Mouse (Mus musculus): ENCODE data around the gene Oxnad1.
"Not testable (repeated sequence)": the region's sequence is repeated elsewhere in the genome, so short reads cannot be mapped to it uniquely, and the experiment has no call there.

The Oxnad1 gene

DNA sequence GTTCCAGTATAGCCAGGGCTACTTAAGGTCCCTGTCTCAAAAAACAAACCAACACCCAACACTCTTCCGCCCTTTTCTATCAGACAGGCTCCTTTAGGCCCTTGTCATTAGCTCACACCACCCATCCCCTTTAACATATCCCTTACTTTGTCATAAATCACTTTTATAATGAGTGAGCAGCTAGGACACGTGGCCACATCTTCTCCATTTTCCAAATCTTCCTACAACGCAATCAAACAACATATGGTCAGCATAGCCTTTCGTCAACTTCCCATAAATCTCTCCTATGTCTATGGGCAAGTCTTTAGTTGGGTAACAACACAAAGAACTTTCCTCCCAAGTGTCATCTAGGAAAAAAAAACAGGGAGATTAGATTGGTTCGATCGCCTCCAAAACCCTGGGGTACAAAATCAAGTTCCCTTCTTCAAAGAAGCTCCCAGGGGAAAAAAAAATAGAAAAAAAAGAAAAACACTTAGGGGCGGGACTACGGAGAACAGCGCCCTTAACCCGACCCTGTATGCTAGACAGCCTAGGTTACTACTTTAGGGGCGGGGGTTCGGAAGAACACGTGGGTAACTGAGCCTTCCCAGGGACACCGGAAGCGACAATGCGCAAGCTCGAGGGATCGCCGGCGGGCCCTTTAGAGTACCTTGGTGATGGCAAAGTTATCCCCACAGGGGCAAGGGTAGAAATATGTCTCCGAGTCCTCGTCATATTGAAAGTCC lies at the start of gene Oxnad1:
Gene Oxnad1 (plus strand): TSS at position 614 of the 725 bp plus-strand sequence.
- no peak for DNase-seq

DNA sequence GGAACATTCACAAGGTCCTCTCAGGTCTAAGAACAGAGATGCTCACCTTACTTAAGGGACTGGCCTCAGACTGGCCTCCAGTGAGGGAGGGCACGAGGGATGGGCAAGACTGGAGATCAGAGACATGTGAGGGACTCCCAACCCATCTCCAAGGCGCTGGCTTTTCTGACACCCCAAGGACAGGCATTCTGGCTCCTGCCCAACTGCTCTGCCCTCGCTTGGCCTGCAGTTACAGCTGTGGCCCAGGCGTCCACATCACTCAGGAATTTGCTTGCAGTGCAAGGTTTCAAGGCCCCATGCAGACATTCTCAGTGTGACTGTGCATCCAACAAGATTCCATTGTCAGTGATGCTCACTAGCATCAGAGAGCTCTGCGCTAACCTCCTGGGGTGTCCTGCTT lies 48.7 kb upstream of the Oxnad1 start:
- DNase-seq = no peak

GRCm38 (mm10) chr14:32037661-32038252 lies 47.4 kb upstream of the Oxnad1 start:
- DNase-seq = no peak

GRCm38 (mm10) chr14:32042108-32042507 lies 43.1 kb upstream of the Oxnad1 start:
- no peak for DNase-seq

- no peak for DNase-seq
Measured at GRCm38 (mm10) chr14:32046357-32046756, 38.8 kb upstream of the Oxnad1 start.

DNA sequence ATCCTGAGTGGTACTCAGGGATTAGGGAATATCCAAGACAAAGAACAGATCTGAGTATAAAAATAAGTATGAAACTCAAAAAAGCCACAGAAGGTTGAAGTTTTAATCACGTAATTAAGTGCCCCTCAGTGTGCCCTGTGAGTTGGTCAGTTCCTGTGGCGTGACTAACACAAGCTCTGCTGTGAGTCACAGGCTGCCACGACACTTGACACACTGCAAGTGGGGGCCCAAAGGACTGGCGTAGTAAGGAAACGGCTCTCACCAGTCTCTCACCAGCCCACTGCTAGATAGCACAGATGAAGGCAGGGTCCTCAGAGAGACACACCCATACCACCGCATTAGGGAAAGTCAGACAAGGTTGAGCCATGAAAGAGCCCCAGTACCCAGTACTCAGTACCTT lies 35.0 kb upstream of the Oxnad1 start:
- no peak for DNase-seq

- no peak for DNase-seq
Measured at GRCm38 (mm10) chr14:32053895-32054294, 31.3 kb upstream of the Oxnad1 start.

DNA sequence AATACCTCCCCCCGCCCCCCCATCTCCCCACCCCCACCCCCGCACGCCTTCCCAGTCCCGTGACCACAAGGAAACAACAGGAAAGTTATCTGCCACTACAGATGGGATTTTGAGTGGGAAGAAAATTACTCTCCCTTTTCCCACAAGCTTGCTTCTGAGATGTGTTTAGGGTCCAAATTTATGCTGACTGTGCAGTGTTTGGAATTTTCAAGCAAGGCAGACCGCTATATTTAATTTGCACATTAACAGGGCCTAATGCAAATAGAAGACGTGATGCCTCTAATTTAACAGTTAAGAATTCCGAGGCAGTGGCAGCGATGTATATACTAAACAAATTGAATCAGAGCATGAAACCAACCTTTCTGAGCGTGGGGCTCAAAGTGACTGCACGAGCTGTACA lies 30.4 kb upstream of the Oxnad1 start:
- DNase-seq = no peak

DNA sequence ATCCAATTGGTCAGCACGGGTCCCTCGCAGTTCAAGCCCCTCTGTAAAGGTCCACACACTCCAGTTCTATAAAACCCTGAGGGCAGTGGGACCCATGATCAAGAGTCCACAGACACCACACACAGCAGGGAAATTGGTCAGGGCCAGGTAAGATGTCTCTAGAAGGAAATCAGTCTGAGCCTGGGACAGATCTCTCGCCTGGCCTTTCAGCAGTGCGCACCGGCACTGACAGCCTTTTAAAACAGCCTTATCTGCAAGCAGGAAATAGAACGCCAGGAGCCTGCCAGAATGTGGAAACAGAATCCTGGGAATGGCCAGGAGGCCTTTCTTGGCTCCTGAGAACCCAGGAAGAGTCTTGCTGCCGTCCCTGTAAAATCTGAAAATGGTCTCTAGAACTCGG lies 29.4 kb upstream of the Oxnad1 start:
- DNase-seq = no peak

GRCm38 (mm10) chr14:32056675-32057074 lies 28.5 kb upstream of the Oxnad1 start:
- DNase-seq = no peak

DNA sequence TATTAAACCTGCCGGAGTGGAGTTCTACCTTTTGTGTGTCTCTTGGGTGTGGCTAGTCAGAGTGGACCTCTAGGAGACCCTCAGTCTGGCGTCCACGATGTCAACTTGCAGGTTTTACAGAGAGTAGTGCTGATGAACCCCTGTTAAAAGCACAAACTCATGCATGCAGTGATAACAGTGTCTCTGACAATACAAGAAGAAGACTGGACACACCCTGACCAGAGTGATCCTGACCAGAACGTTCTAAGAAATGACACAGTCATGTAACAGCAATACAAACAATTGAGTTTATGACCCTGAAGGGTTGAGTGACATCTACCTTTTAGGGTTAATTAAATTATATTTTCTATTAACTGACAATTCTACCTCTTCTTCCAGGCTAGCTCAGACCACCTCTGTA lies 27.5 kb upstream of the Oxnad1 start:
- no peak for DNase-seq

DNA sequence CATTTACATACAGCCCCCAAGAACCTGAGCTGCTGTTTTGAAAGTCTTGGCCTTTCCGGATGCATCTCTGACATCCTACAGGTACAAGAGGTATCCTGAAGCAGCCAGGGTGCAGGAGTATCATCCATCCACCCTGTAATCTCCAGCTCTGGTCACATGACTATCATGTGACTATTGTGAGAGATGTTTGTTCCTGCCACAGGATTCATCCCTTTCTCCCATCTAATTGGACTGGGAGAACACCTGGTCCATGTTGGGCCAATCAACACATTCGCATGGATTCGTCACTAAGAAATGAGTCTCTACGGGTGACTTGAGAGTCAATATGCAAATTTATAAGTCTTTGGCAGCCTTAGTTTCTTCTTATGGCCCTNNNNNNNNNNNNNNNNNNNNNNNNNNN lies 23.8 kb upstream of the Oxnad1 start:
- no peak for DNase-seq

DNA sequence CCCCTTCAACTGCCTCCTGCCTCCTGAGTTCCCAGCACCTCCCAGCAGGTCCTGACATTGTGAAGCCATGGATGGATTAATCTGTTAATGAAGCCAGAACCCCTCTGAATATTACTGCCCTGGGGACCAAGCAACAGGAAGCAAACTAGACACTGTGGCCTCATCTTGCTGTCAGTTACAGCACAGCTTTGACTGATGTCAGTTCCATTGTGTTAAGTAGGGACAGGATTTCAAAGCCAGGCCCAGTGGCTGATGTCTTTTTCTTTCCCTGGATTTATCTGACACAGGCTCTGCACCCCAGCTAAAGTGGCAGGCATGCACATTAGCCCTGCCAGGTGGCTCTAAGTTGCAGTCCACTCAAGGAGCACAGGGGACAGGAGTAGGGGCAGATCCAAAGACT lies 12.4 kb upstream of the Oxnad1 start:
- no peak for DNase-seq

DNA sequence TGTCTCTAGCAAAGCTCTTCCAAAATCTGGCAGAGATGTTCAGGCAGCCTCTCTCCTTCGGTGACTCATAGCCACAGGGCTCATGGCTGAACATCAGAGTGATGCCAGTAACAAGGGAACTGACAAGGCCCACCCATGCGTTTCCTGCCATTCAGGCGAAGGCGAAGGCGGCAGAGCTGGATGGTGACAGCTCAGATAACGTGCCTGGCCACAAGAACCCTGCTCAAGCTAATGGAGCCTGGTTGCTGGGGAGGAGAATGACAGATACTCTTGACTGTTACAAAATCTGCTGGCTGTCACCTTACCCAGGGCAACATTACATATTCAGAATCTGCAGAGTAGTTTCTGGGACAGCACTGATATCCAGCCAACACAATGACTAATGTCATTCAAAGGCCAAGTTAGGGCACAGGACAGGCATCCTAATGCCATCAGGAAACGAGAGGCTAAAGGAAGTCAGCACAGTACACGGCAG lies 11.9 kb upstream of the Oxnad1 start:
- DNase-seq = peak; percentile 79

DNA sequence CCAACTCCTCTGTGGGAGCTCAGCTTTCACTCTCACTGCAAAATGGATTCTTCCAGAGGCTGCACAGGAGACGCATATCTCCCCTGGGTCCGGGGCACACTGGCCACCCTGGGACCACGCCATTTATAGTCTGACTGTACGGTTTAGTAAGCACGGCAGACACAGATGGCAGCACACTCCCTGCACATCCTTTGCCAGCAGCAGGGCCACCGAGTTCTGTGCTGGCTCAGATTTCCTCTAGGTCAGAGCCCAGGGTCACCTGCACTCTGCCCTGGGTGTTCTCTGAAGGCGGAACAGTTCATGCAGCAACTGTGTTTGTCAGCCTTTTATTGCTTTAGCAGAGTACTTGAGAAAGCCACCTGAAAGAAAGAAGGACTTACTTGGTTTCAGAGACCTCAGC lies 11.3 kb upstream of the Oxnad1 start:
- DNase-seq = no peak

- DNase-seq = no peak
Measured at GRCm38 (mm10) chr14:32076896-32077575, 8.1 kb upstream of the Oxnad1 start.

DNA sequence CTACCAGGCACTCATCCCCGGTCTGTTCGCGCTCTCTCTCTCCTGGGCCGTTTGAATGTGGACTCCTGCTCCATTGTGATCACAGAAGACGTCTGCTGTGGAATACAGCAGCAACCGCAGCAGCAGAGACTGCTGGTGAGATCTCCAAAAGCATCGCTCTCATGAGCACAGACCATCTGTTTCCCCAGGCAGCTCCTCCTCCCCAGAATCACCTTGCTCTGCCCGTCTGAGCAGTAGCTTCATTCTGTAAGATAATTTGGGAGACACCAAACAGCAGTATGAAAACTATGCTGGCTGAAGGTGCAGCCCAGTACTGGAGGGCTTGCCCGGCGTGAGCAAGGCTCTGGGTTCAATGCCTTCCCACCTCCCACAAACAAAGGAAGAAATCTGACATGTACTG lies 4.1 kb upstream of the Oxnad1 start:
- DNase-seq = no peak

DNA sequence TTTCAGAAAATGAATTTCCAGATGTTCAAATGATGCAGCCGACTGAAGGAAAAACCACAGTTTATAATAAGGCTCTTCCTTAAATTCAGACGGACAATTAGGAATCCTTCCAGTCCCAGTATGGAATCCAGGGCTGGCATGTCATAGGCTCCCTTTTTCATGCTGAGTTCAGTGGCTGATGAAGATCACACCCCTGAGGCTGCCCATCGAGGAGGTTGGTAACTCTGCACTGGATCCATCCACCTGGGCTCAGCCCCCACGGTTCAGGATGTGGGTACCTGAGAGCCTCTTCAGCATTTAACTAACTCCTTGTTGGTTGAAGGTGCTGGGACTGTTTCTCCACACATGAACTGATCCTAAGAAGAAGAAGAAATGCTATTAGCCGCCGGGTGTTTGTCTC lies 2.3 kb upstream of the Oxnad1 start:
- no peak for DNase-seq

DNA sequence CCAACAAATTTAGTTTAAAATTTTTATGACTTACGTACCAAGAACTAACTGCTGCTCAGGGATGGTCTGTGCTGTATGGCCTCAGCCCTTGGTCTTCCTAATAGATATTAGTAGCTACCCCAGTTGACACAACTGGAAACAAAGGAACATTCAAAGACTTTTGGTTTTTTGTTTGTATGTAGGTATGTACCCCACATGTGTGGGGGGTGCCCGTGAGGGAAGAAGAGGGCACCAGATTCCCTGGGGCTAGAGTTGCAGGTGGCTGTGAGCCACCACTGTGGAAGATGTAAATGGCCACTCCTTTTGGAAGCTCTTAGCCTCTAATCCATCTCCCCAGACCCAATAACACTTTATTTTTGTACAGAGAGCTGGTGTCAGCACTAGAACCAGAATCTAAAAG lies 1.7 kb upstream of the Oxnad1 start:
- no peak for DNase-seq

DNA sequence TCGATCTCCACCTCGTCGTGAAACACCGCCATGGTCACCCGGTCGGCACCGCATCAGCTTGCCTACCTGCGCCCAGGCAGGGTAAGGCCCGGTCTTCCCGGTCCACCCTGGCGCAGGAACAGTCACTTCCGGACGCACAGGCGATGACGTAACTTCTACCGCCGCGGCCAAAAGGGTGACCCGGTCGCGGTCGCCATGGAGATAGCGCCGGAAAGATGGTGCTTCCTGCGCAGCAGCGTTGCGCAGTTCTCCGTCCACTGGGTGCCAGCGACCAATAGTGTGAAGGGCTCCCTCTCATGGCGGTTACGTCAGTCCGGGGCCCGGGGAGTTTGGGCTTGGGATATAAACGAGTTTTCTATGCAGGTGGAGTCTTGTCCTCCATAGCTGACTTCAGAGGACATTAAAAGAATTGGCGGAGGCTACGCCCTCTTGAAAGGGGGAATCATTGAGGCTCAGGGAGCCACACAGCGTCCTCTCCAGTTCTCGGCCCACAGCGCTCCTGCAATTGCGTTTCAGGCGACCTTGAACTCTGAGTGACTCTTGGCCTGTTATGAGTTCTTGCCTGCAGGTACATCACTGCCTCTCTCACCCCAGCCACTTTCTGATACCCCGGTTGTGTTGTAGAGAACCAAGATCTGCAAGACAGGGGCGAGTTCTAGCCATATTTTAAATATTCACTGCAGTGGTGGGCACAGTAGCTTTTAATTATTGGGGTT lies 470 bp downstream of the Oxnad1 start, which contains the start of gene Dph3:
Gene Dph3 (minus strand): TSS at position 244 of the 716 bp plus-strand sequence.
- peak; percentile 98 for DNase-seq

GRCm38 (mm10) chr14:32086226-32086625 lies 1.1 kb downstream of the Oxnad1 start:
- no peak for DNase-seq

DNA sequence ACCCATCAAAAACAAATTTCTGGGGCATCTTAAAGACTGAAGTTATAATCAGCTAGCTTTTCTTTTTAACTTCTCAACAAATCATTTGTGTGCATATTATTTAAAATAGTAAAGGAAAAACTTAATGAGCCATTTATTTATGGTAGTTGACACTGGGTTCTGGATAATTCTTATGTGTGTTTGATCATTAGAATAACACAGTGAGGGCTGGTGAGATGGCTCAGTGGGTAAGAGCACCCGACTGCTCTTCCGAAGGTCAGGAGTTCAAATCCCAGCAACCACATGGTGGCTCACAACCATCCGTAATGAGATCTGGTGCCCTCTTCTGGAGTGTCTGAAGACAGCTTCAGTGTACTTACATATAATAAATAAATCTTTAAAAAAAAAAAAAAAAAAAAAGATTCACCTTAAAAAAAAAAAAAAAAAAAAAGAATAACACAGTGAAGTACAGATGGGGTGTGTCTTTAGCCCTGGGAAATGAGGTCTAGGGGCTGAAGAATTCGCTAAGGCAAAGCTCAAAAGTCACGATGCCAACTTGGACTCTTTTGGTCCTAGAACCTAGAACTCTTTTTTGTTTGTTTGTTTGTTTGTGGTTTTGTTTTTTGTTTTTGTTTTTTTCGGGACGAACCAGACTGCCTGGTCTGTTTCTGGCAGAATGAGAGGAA lies 2.5 kb downstream of the Oxnad1 start:
- DNase-seq = not testable (repeated sequence)

- no peak for DNase-seq
Measured at GRCm38 (mm10) chr14:32091124-32091523, 6.0 kb downstream of the Oxnad1 start.

Data from layer of hippocampus, adult 9-11 months (tissue).